Mouse (Mus musculus): ENCODE results near the gene Hivep3. TPM values are rescaled to one million over a fixed set of nuclear protein-coding genes. Genes with fewer than 3 reads are reported as not detected.

Hivep3 gene
- polyA plus RNA-seq, 1 experiment from 2014 or later: 13.8 TPM

GRCm38 (mm10) chr4:119806556-119806955, 73.0 kb downstream of the Hivep3 start:
- no peaks in the 10 kb centered on the region for H3K36me3 ChIP-seq (ENCODE audit: control insufficient read depth, insufficient read depth, low read length)
- H3K27ac ChIP-seq (ENCODE audit: low read depth, low read length): no peak overlapping the region
- DNase-seq (ENCODE audit: low spot score) (no peak), ATAC-seq (no peak)
- no peaks in the 10 kb centered on the region for H3K9me3 ChIP-seq (replicated peaks; ENCODE audit: control insufficient read depth, low read length)
- no peak overlapping the region for H3K4me2 ChIP-seq (ENCODE audit: low read length)
- WGBS: 87% methylated on average over 2 of the region's 2 CpGs
- no peaks in the 10 kb centered on the region for H3K27me3 ChIP-seq (replicated peaks; ENCODE audit: control insufficient read depth, insufficient read depth, low read length)
- H3K9ac ChIP-seq (ENCODE audit: low read length): no peak overlapping the region
- H3K4me1 ChIP-seq (ENCODE audit: control insufficient read depth, insufficient read depth, low read length): no peaks in the 10 kb centered on the region
- no peak overlapping the region for H3K4me3 ChIP-seq (ENCODE audit: low read depth, low read length)

- H3K27ac ChIP-seq (ENCODE audit: low read depth, low read length): no peak overlapping the region
- no peak for ATAC-seq
- no peak overlapping the region for H3K4me3 ChIP-seq (ENCODE audit: low read depth, low read length)
- 58% methylated on average over 2 of the region's 2 CpGs for WGBS
- H3K36me3 ChIP-seq (ENCODE audit: control insufficient read depth, insufficient read depth, low read length): no peaks in the 10 kb centered on the region
- no peaks in the 10 kb centered on the region for H3K9me3 ChIP-seq (replicated peaks; ENCODE audit: control insufficient read depth, low read length)
- H3K9ac ChIP-seq (ENCODE audit: low read length): no peak overlapping the region
- no peaks in the 10 kb centered on the region for H3K4me1 ChIP-seq (ENCODE audit: control insufficient read depth, insufficient read depth, low read length)
- H3K4me2 ChIP-seq (ENCODE audit: low read length): no peak overlapping the region
- DNase-seq (ENCODE audit: low spot score): no peak
- H3K27me3 ChIP-seq (replicated peaks; ENCODE audit: control insufficient read depth, insufficient read depth, low read length): no peaks in the 10 kb centered on the region
Measured at GRCm38 (mm10) chr4:119807359-119807758, 73.8 kb downstream of the Hivep3 start.

- Histone ChIP-seq H3K9me3 (replicated peaks; ENCODE audit: control insufficient read depth, low read length) (no peaks in the 10 kb centered on the region), H3K27me3 (replicated peaks; ENCODE audit: control insufficient read depth, insufficient read depth, low read length) (no peaks in the 10 kb centered on the region), H3K4me3 (ENCODE audit: low read depth, low read length) (no peak overlapping the region), H3K9ac (ENCODE audit: low read length) (no peak overlapping the region), H3K36me3 (ENCODE audit: control insufficient read depth, insufficient read depth, low read length) (no peaks in the 10 kb centered on the region), H3K4me1 (ENCODE audit: control insufficient read depth, insufficient read depth, low read length) (0 out of 2 replicates have a peak, but pooled peaks cover 4% of the 10 kb centered on the region), H3K4me2 (ENCODE audit: low read length) (no peak overlapping the region), H3K27ac (ENCODE audit: low read depth, low read length) (no peak overlapping the region)
- ATAC-seq: peak; percentile 57; the same call in 1 of the 2 replicates
- DNase-seq (ENCODE audit: low spot score): peak; percentile 86
- WGBS: 29% methylated on average over 5 of the region's 5 CpGs
Measured at GRCm38 (mm10) chr4:119809245-119809644, 75.7 kb downstream of the Hivep3 start.

- H3K27me3 ChIP-seq (replicated peaks; ENCODE audit: control insufficient read depth, insufficient read depth, low read length): no peaks in the 10 kb centered on the region
Measured at GRCm38 (mm10) chr4:119812775-119813174, 79.2 kb downstream of the Hivep3 start.

GRCm38 (mm10) chr4:119813500-119814184, 80.1 kb downstream of the Hivep3 start:
- H3K9ac ChIP-seq (ENCODE audit: low read length): no peak overlapping the region; the same call in 1 of the 2 replicates
- DNase-seq (ENCODE audit: low spot score): no peak
- peak overlapping the region; percentile 78 for H3K4me2 ChIP-seq (ENCODE audit: low read length)

More at GRCm38 (mm10) chr4:119812775-119813174, 79.2 kb downstream of the Hivep3 start:
- no peaks in the 10 kb centered on the region for H3K36me3 ChIP-seq (ENCODE audit: control insufficient read depth, insufficient read depth, low read length)
- H3K4me1 ChIP-seq (ENCODE audit: control insufficient read depth, insufficient read depth, low read length): peaks cover 28% of the 10 kb centered on the region
- 15% methylated on average over 2 of the region's 2 CpGs for WGBS
- ATAC-seq (peak; percentile 32; the same call in 1 of the 2 replicates), DNase-seq (ENCODE audit: low spot score) (peak; percentile 22)
- H3K9ac ChIP-seq (ENCODE audit: low read length): no peak overlapping the region
- no peak overlapping the region for H3K27ac ChIP-seq (ENCODE audit: low read depth, low read length)
- H3K4me2 ChIP-seq (ENCODE audit: low read length): no peak overlapping the region
- H3K9me3 ChIP-seq (replicated peaks; ENCODE audit: control insufficient read depth, low read length): no peaks in the 10 kb centered on the region
- H3K4me3 ChIP-seq (ENCODE audit: low read depth, low read length): no peak overlapping the region

GRCm38 (mm10) chr4:119814185-119815132, 80.9 kb downstream of the Hivep3 start:
- under 1% methylated on average over 47 of the region's 47 CpGs for WGBS
- H3K36me3 ChIP-seq (ENCODE audit: control insufficient read depth, insufficient read depth, low read length): no peaks in the 10 kb centered on the region
- H3K4me1 ChIP-seq (ENCODE audit: control insufficient read depth, insufficient read depth, low read length): peaks cover 28% of the 10 kb centered on the region
- peak overlapping the region; percentile 59 for H3K4me3 ChIP-seq (ENCODE audit: low read depth, low read length)
- H3K27ac ChIP-seq (ENCODE audit: low read depth, low read length): peak overlapping the region; percentile 84
- peak overlapping the region; percentile 81 for H3K9ac ChIP-seq (ENCODE audit: low read length)
- no peaks in the 10 kb centered on the region for H3K27me3 ChIP-seq (replicated peaks; ENCODE audit: control insufficient read depth, insufficient read depth, low read length)
- no peaks in the 10 kb centered on the region for H3K9me3 ChIP-seq (replicated peaks; ENCODE audit: control insufficient read depth, low read length)
- peak overlapping the region; percentile 78 for H3K4me2 ChIP-seq (ENCODE audit: low read length)
- ATAC-seq (peak; percentile 51), DNase-seq (ENCODE audit: low spot score) (peak; percentile 79)

More at GRCm38 (mm10) chr4:119813500-119814184, 80.1 kb downstream of the Hivep3 start:
- Histone ChIP-seq H3K27ac (ENCODE audit: low read depth, low read length) (peak overlapping the region; percentile 84), H3K36me3 (ENCODE audit: control insufficient read depth, insufficient read depth, low read length) (no peaks in the 10 kb centered on the region), H3K27me3 (replicated peaks; ENCODE audit: control insufficient read depth, insufficient read depth, low read length) (no peaks in the 10 kb centered on the region), H3K9me3 (replicated peaks; ENCODE audit: control insufficient read depth, low read length) (no peaks in the 10 kb centered on the region), H3K4me3 (ENCODE audit: low read depth, low read length) (peak overlapping the region; percentile 59; the same call in 1 of the 2 replicates), H3K4me1 (ENCODE audit: control insufficient read depth, insufficient read depth, low read length) (peaks cover 28% of the 10 kb centered on the region)
- 13% methylated on average over 12 of the region's 12 CpGs for WGBS
- peak; percentile 6; the same call in 1 of the 2 replicates for ATAC-seq

- ATAC-seq (0 out of 2 replicates have a peak, but pooled peaks have one; percentile 8), DNase-seq (ENCODE audit: low spot score) (peak; percentile 11)
- WGBS: 12% methylated on average over 7 of the region's 7 CpGs
- Histone ChIP-seq H3K27me3 (replicated peaks; ENCODE audit: control insufficient read depth, insufficient read depth, low read length) (no peaks in the 10 kb centered on the region), H3K27ac (ENCODE audit: low read depth, low read length) (peak overlapping the region; percentile 84), H3K4me1 (ENCODE audit: control insufficient read depth, insufficient read depth, low read length) (peaks cover 28% of the 10 kb centered on the region), H3K9me3 (replicated peaks; ENCODE audit: control insufficient read depth, low read length) (no peaks in the 10 kb centered on the region), H3K9ac (ENCODE audit: low read length) (peak overlapping the region; percentile 81), H3K4me2 (ENCODE audit: low read length) (peak overlapping the region; percentile 78), H3K36me3 (ENCODE audit: control insufficient read depth, insufficient read depth, low read length) (no peaks in the 10 kb centered on the region), H3K4me3 (ENCODE audit: low read depth, low read length) (peak overlapping the region; percentile 59)
Measured at GRCm38 (mm10) chr4:119815133-119815792, 81.7 kb downstream of the Hivep3 start.

- Histone ChIP-seq H3K27ac (ENCODE audit: low read depth, low read length) (no peak overlapping the region), H3K36me3 (ENCODE audit: control insufficient read depth, insufficient read depth, low read length) (no peaks in the 10 kb centered on the region), H3K4me2 (ENCODE audit: low read length) (peak overlapping the region; percentile 78), H3K27me3 (replicated peaks; ENCODE audit: control insufficient read depth, insufficient read depth, low read length) (no peaks in the 10 kb centered on the region), H3K9me3 (replicated peaks; ENCODE audit: control insufficient read depth, low read length) (no peaks in the 10 kb centered on the region), H3K4me3 (ENCODE audit: low read depth, low read length) (peak overlapping the region; percentile 59; the same call in 1 of the 2 replicates), H3K4me1 (ENCODE audit: control insufficient read depth, insufficient read depth, low read length) (peaks cover 28% of the 10 kb centered on the region), H3K9ac (ENCODE audit: low read length) (no peak overlapping the region)
- ATAC-seq (no peak), DNase-seq (ENCODE audit: low spot score) (no peak)
Measured at GRCm38 (mm10) chr4:119815793-119816161, 82.2 kb downstream of the Hivep3 start.

Data from forebrain, embryonic 14.5 days (tissue).